Mouse (Mus musculus): ENCODE results near the gene Cpa4. TPM values are rescaled to one million over a fixed set of nuclear protein-coding genes. Genes with fewer than 3 reads are reported as not detected.
A peak's percentile ranks its signal among the peaks of the same experiment; 100 is the strongest.

Gene Cpa4
- 0.10 and 0.15 TPM in 2 replicates for polyA plus RNA-seq (2012; rRNA removed)

DNA sequence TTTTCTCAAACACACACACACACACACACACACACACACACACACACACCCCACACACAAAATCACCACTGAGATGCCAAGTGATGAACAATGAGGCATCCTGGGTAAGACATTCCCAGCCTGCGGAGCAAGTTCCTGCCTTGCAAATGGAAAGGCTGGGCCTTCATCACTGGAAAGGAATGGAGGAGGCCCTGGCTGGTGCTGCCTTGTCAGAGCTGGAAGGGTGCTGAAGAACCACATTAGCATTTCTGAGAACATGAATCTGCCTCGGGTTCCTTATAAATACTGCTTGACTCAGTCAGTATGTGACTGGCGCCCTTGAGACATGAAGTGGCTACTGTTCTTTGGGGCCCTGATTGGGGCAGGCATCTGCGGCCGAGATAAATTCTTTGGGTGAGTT is at the start of gene Cpa4:
Gene Cpa4, plus strand, starts transcription at position 301 of the 400 bp plus-strand sequence.
- Histone ChIP-seq H3K4me3 (ENCODE audit: insufficient read depth, low read length) (no peak within 1 kb of the TSS), H3K27ac (ENCODE audit: insufficient read depth, low read length) (no peak within 1 kb of the TSS), H3K4me1 (ENCODE audit: control insufficient read depth, insufficient read depth, low read length) (peaks cover 15% of the 10 kb centered on the region)
- no peak for TF ChIP-seq CTCF (IDR thresholded peaks at IDR 0.05; ENCODE audit: extremely low read depth, insufficient read depth, low read length)
- no peak for TF ChIP-seq POLR2A (IDR thresholded peaks at IDR 0.05; ENCODE audit: extremely low read depth, insufficient read depth, low read length)

DNA sequence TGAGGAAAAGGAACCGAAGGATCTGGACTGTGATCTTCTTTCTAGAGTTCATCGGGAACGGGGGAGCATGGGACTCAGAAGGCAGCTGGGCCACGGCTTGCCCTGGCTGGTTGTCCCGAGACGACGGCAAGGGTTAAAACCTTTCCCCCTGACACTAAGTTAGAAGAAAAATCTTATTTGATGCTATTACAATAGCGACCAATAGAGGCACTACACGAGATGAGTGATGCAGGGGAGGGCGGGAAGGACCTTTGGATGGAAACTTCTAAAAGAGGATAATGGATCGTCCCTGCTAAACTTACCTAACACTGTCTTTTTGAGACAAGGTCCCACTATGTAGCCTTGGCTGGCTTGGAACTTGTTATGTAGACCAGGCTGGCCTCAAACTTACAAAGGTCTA is 47.8 kb upstream of the Cpa4 start:
- no peaks in the 10 kb centered on the region for H3K4me1 ChIP-seq (ENCODE audit: control insufficient read depth, insufficient read depth, low read length)
- H3K27ac ChIP-seq (ENCODE audit: insufficient read depth, low read length), result no peak overlapping the region
- TF ChIP-seq POLR2A (IDR thresholded peaks at IDR 0.05; ENCODE audit: extremely low read depth, insufficient read depth, low read length), result no peak
- no peak for TF ChIP-seq CTCF (IDR thresholded peaks at IDR 0.05; ENCODE audit: extremely low read depth, insufficient read depth, low read length)
- no peak overlapping the region for H3K4me3 ChIP-seq (ENCODE audit: insufficient read depth, low read length)

DNA sequence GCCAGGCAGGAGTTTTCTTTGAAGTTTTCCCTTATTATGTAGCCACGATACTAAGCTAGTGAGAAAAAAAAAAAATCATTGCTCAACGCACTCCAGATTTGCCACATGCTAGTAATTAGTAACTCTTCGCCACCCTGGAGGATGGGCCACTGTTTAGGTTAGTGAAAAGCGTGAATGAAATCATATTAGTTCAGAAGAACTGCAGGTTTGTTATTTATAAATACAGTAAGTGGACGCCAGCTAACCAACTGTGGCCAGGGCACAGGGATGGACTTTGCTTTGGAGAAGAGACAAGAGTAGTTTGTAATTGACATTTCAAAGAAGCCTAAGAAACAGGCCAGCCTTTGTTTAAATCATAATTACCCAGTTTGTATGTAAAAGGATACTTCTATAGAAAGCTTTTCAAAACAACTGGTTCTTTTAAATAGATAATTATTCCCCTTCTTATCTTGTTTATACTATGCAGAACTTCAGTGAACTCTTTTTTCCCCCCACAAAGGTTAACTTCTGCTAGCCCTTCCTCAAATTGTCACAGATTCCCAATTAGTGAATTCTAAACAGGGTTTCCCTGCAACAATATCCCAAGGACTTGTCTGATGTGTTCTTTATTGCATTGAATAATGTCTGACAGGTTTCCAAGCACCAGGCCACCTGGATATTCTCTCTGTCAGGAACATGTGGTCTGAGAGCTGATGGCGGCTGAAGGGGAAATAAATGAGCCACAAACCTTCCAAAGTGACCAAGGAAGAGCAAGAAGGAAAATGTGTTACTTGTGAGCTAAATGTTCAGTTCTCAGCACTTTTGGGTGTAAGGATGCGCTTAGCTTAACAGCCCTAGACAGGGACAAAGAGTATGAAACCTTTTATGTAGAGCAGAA is 42.5 kb upstream of the Cpa4 start:
- no peak for TF ChIP-seq POLR2A (IDR thresholded peaks at IDR 0.05; ENCODE audit: extremely low read depth, insufficient read depth, low read length)
- TF ChIP-seq CTCF (IDR thresholded peaks at IDR 0.05; ENCODE audit: extremely low read depth, insufficient read depth, low read length), result no peak

DNA sequence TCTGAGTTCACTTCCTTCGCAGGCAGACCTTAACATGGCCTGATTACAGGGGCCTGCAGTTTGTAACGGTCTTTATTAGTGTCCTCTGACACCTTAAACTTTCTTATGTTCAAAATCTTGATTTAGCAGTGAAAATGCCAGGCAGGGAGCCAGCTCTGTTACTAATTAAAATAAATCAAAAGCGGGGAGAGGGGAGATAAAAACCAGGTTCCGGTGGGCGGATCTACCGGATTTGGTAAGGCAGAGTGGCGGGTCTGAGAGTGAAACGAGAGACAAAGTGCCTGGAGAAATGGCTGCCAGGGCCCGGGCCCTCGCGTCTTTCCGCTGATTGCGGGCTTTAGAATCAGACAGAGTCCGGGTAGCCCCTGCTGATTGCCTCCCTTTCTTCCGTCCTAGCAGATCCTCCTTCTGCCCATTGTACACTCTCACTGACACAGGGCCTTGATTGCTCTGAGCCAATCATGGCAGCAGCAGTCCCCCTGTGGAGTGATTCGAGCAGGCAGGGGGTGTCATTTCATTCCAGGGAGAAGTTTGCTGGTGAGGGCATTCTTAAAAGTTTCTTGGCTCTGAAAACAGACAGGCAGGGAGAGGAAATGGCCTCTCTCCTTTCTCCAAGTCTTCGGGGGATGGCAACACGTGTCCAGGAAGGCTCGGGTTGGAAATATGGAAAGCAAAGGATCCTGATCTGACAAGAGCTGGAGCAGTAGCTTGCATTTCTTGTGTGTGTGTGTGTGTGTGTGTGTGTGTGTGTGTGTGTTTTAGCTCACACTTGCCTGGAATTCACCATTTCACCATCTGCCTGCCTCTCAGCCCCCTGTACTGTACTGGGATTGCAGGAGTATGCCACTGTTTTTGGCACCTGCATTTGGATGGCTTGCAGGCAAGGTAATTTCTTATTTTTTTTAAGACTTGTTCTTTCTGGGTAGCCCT is 41.3 kb upstream of the Cpa4 start:
- TF ChIP-seq POLR2A (IDR thresholded peaks at IDR 0.05; ENCODE audit: extremely low read depth, insufficient read depth, low read length) (no peak), CTCF (IDR thresholded peaks at IDR 0.05; ENCODE audit: extremely low read depth, insufficient read depth, low read length) (no peak)
- H3K4me3 ChIP-seq (ENCODE audit: insufficient read depth, low read length), result no peak overlapping the region
- peaks cover 2% of the 10 kb centered on the region for H3K4me1 ChIP-seq (ENCODE audit: control insufficient read depth, insufficient read depth, low read length)
- H3K27ac ChIP-seq (ENCODE audit: insufficient read depth, low read length), result no peak overlapping the region

More for the DNA sequence above, 42.5 kb upstream of the Cpa4 start:
- H3K27ac ChIP-seq (ENCODE audit: insufficient read depth, low read length), result no peak overlapping the region
- H3K4me3 ChIP-seq (ENCODE audit: insufficient read depth, low read length), result no peak overlapping the region
- peaks cover 2% of the 10 kb centered on the region for H3K4me1 ChIP-seq (ENCODE audit: control insufficient read depth, insufficient read depth, low read length)

DNA sequence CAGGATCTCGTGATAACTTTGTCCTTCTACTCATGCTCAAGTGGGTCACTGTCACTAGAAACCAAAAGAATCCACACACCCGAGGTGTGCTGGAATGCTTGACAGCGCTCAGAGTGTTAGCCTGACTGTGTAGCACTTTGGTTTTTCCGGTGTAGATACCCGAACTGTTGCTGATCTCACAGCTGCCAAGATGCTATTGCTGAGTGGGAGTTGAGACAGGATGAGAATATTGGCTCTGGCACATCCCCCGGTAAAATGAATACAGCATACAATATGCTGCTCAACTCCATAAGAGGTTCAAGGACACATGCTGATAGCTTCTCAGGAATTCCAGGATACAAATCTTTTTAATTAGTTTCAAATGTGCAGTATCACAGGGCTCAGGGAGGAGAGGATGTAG is 39.4 kb upstream of the Cpa4 start:
- no peak overlapping the region for H3K27ac ChIP-seq (ENCODE audit: insufficient read depth, low read length)
- H3K4me3 ChIP-seq (ENCODE audit: insufficient read depth, low read length), result no peak overlapping the region
- TF ChIP-seq POLR2A (IDR thresholded peaks at IDR 0.05; ENCODE audit: extremely low read depth, insufficient read depth, low read length), result no peak
- no peak for TF ChIP-seq CTCF (IDR thresholded peaks at IDR 0.05; ENCODE audit: extremely low read depth, insufficient read depth, low read length)
- peaks cover 2% of the 10 kb centered on the region for H3K4me1 ChIP-seq (ENCODE audit: control insufficient read depth, insufficient read depth, low read length)

DNA sequence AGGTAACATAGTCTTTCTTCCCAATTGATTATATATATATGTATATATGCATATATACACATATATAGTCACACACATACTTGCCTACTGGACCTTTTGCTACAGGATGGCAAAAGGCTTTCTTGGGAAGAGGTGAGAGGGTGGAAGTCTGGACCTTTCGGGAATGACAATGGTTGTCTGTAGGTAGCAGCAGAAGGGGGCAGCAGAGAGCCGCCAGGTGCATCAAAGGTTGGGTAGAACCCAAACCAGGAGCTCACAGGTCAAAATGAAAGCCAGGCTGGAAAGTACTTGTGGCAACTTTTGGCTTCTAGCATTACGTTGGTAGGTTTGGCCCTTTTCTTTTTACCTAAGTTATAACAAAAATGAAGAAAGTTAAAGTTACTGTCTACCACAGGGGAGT is 32.8 kb upstream of the Cpa4 start:
- no peak overlapping the region for H3K4me3 ChIP-seq (ENCODE audit: insufficient read depth, low read length)
- H3K27ac ChIP-seq (ENCODE audit: insufficient read depth, low read length), result no peak overlapping the region
- TF ChIP-seq POLR2A (IDR thresholded peaks at IDR 0.05; ENCODE audit: extremely low read depth, insufficient read depth, low read length) (no peak), CTCF (IDR thresholded peaks at IDR 0.05; ENCODE audit: extremely low read depth, insufficient read depth, low read length) (peak; percentile 52)
- H3K4me1 ChIP-seq (ENCODE audit: control insufficient read depth, insufficient read depth, low read length), result no peaks in the 10 kb centered on the region

DNA sequence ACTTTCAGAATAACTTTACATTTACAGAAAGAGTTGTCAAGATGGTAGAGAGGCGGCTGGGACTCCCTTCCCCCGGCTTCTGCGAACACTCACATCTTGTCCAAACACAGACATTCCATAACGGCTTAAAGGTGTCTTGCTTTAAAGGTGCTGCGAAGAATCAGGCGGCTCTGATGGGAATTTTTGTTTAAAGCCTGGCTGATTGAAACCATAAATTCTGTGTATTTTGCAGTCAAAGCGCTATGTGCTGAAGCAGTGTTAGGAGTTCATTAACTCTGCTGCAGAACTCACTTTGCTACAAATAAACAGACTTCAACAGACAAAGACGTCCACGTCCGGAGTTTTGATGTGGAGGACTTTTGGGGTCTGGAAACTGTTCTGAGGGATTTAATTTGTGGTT is 29.9 kb upstream of the Cpa4 start:
- no peak for TF ChIP-seq POLR2A (IDR thresholded peaks at IDR 0.05; ENCODE audit: extremely low read depth, insufficient read depth, low read length)
- no peak for TF ChIP-seq CTCF (IDR thresholded peaks at IDR 0.05; ENCODE audit: extremely low read depth, insufficient read depth, low read length)
- no peaks in the 10 kb centered on the region for H3K4me1 ChIP-seq (ENCODE audit: control insufficient read depth, insufficient read depth, low read length)
- no peak overlapping the region for H3K4me3 ChIP-seq (ENCODE audit: insufficient read depth, low read length)
- no peak overlapping the region for H3K27ac ChIP-seq (ENCODE audit: insufficient read depth, low read length)

GRCm38 (mm10) chr6:30538800-30539199 is 29.4 kb upstream of the Cpa4 start:
- Histone ChIP-seq H3K4me1 (ENCODE audit: control insufficient read depth, insufficient read depth, low read length) (no peaks in the 10 kb centered on the region), H3K27ac (ENCODE audit: insufficient read depth, low read length) (no peak overlapping the region), H3K4me3 (ENCODE audit: insufficient read depth, low read length) (no peak overlapping the region)
- TF ChIP-seq CTCF (IDR thresholded peaks at IDR 0.05; ENCODE audit: extremely low read depth, insufficient read depth, low read length), result no peak
- TF ChIP-seq POLR2A (IDR thresholded peaks at IDR 0.05; ENCODE audit: extremely low read depth, insufficient read depth, low read length), result no peak

GRCm38 (mm10) chr6:30541009-30541799 is 27.0 kb upstream of the Cpa4 start, which contains the start of gene Cpa2:
Gene Cpa2 (plus strand): TSS chr6:30541582.
- Histone ChIP-seq H3K4me1 (ENCODE audit: control insufficient read depth, insufficient read depth, low read length) (peaks cover 3% of the 10 kb centered on the region; the same call in 1 of the 2 replicates), H3K27ac (ENCODE audit: insufficient read depth, low read length) (no peak within 1 kb of the TSS), H3K4me3 (ENCODE audit: insufficient read depth, low read length) (no peak within 1 kb of the TSS)
- TF ChIP-seq CTCF (IDR thresholded peaks at IDR 0.05; ENCODE audit: extremely low read depth, insufficient read depth, low read length), result no peak
- no peak for TF ChIP-seq POLR2A (IDR thresholded peaks at IDR 0.05; ENCODE audit: extremely low read depth, insufficient read depth, low read length)
